Mouse (Mus musculus) heart, embryonic 13.5 days (tissue): ENCODE results near the gene Tbc1d17. TPM values are rescaled to one million over a fixed set of nuclear protein-coding genes. Genes with fewer than 3 reads are reported as not detected.

Experiments
- ATAC-seq: fragments of 200-750 bp; cut with Nextera tagmentation; 2 replicates; pipeline ENCODE4 v1.8.0; 2017; ENCODE audit warnings: moderate TSS enrichment; ENCODE audit not compliant: insufficient number of reproducible peaks, low FRiP score, low TSS enrichment; ENCODE audit errors: extremely low read depth
- H3K27ac ChIP-seq: fragments of 300-500 bp; sonication (generic); replicated peaks from 2 replicates; pipeline ENCODE4 v1.5.1; 2015; ENCODE audit warnings: moderate library complexity, mild to moderate bottlenecking, inconsistent platforms
- H3K27me3 ChIP-seq: fragments of 300-500 bp; sonication (generic); replicated peaks from 2 replicates; pipeline ENCODE4 v1.6.1; 2015; ENCODE audit warnings: mild to moderate bottlenecking, inconsistent platforms
- H3K36me3 ChIP-seq: fragments of 300-500 bp; sonication (generic); 2 replicates; pipeline ENCODE4 v1.6.1; 2015; ENCODE audit warnings: mild to moderate bottlenecking, inconsistent platforms
- H3K4me1 ChIP-seq: fragments of 300-500 bp; sonication (generic); 2 replicates; pipeline ENCODE4 v1.6.1; 2015; ENCODE audit warnings: inconsistent platforms
- H3K4me2 ChIP-seq: fragments of 300-500 bp; sonication (generic); 2 replicates; pipeline ENCODE4 v1.6.1; 2015; ENCODE audit warnings: inconsistent platforms, mild to moderate bottlenecking, moderate library complexity
- H3K4me3 ChIP-seq: fragments of 300-500 bp; sonication (generic); 2 replicates; pipeline ENCODE4 v1.5.1; 2015; ENCODE audit warnings: moderate library complexity, mild to moderate bottlenecking, inconsistent platforms
- H3K9ac ChIP-seq: fragments of 300-500 bp; sonication (generic); 2 replicates; pipeline ENCODE4 v1.6.1; 2015; ENCODE audit warnings: inconsistent platforms, mild to moderate bottlenecking, moderate library complexity
- H3K9me3 ChIP-seq: fragments of 300-500 bp; sonication (generic); 2 replicates; pipeline ENCODE4 v1.6.1; 2016; ENCODE audit warnings: inconsistent platforms
- WGBS: fragments of 180-500 bp; shearing (Covaris S2); methylation state at CpG from one replicate; pipeline ENCODE4 v1.1.7; 2015; ENCODE audit warnings: mixed read lengths; 5-methylcytosine and 5-hydroxymethylcytosine counted together
- polyA plus RNA-seq: library from polyadenylated mRNA; unstranded; fragments of >200 nt; fragmentation: Nextera tagmentation; extraction: Ambion mirVana; gene quantifications from 2 replicates; pipeline ENCODE4 v1.2.1, GENCODE M21; 2015

The Tbc1d17 gene
- polyA plus RNA-seq, 1 experiment from 2014 or later: 57.0 TPM

- Histone ChIP-seq H3K4me1 (peaks cover 73% of the 10 kb centered on the region), H3K27me3 (no peaks in the 10 kb centered on the region), H3K4me3 (peak overlapping the region; percentile 81), H3K27ac (peak overlapping the region; percentile 99), H3K9ac (peak overlapping the region; percentile 98), H3K36me3 (peaks cover 15% of the 10 kb centered on the region), H3K4me2 (peak overlapping the region; percentile 92), H3K9me3 (no peaks in the 10 kb centered on the region)
- peak; percentile 48 for ATAC-seq
- under 1% methylated on average over 85 of the region's 108 CpGs for WGBS
Measured at GRCm38 (mm10) chr7:44868919-44869696, 20.2 kb upstream of the Tbc1d17 start.

GRCm38 (mm10) chr7:44868465-44868864 lies 19.6 kb upstream of the Tbc1d17 start:
- Histone ChIP-seq H3K9me3 (no peaks in the 10 kb centered on the region), H3K4me3 (peak overlapping the region; percentile 81), H3K4me2 (peak overlapping the region; percentile 92), H3K27ac (peak overlapping the region; percentile 99), H3K4me1 (peaks cover 73% of the 10 kb centered on the region), H3K9ac (peak overlapping the region; percentile 98), H3K27me3 (no peaks in the 10 kb centered on the region), H3K36me3 (peaks cover 22% of the 10 kb centered on the region)
- WGBS: 6% methylated on average over 16 of the region's 16 CpGs
- no peak for ATAC-seq

- H3K27ac ChIP-seq: peak overlapping the region; percentile 99; the same call in 1 of the 2 replicates
- peak overlapping the region; percentile 98 for H3K9ac ChIP-seq
- 45% methylated on average over 9 of the region's 9 CpGs for WGBS
- no peaks in the 10 kb centered on the region for H3K27me3 ChIP-seq
- H3K4me3 ChIP-seq: peak overlapping the region; percentile 81
- peaks cover 28% of the 10 kb centered on the region for H3K36me3 ChIP-seq
- no peak for ATAC-seq
- H3K9me3 ChIP-seq: no peaks in the 10 kb centered on the region
- peak overlapping the region; percentile 92 for H3K4me2 ChIP-seq
- H3K4me1 ChIP-seq: peaks cover 66% of the 10 kb centered on the region
Measured at GRCm38 (mm10) chr7:44867802-44868201, 18.9 kb upstream of the Tbc1d17 start.

GRCm38 (mm10) chr7:44867010-44867702 lies 18.3 kb upstream of the Tbc1d17 start:
- ATAC-seq: no peak
- Histone ChIP-seq H3K9ac (peak overlapping the region; percentile 98), H3K36me3 (peaks cover 35% of the 10 kb centered on the region), H3K4me1 (peaks cover 60% of the 10 kb centered on the region), H3K4me3 (peak overlapping the region; percentile 81), H3K27ac (peak overlapping the region; percentile 77), H3K9me3 (no peaks in the 10 kb centered on the region), H3K27me3 (no peaks in the 10 kb centered on the region), H3K4me2 (peak overlapping the region; percentile 92)
- 61% methylated on average over 19 of the region's 19 CpGs for WGBS

GRCm38 (mm10) chr7:44866276-44867009 lies 17.6 kb upstream of the Tbc1d17 start:
- Histone ChIP-seq H3K27ac (peak overlapping the region; percentile 77), H3K36me3 (peaks cover 42% of the 10 kb centered on the region)
- WGBS: 37% methylated on average over 15 of the region's 15 CpGs

GRCm38 (mm10) chr7:44864595-44865542 lies 16.0 kb upstream of the Tbc1d17 start:
- 70% methylated on average over 24 of the region's 24 CpGs for WGBS
- H3K27me3 ChIP-seq: no peaks in the 10 kb centered on the region
- peak overlapping the region; percentile 77 for H3K27ac ChIP-seq
- peak overlapping the region; percentile 98 for H3K9ac ChIP-seq
- peak overlapping the region; percentile 92 for H3K4me2 ChIP-seq
- H3K4me1 ChIP-seq: peaks cover 61% of the 10 kb centered on the region
- peaks cover 51% of the 10 kb centered on the region for H3K36me3 ChIP-seq
- ATAC-seq: no peak
- H3K4me3 ChIP-seq: no peak overlapping the region
- H3K9me3 ChIP-seq: no peaks in the 10 kb centered on the region

More at GRCm38 (mm10) chr7:44866276-44867009, 17.6 kb upstream of the Tbc1d17 start:
- Histone ChIP-seq H3K4me2 (peak overlapping the region; percentile 92), H3K27me3 (no peaks in the 10 kb centered on the region), H3K9me3 (no peaks in the 10 kb centered on the region), H3K4me3 (peak overlapping the region; percentile 81), H3K4me1 (peaks cover 60% of the 10 kb centered on the region), H3K9ac (peak overlapping the region; percentile 98)
- ATAC-seq: 0 out of 2 replicates have a peak, but pooled peaks have one; percentile 0

- Histone ChIP-seq H3K27ac (peak overlapping the region; percentile 77), H3K27me3 (no peaks in the 10 kb centered on the region), H3K4me1 (peaks cover 61% of the 10 kb centered on the region), H3K9ac (peak overlapping the region; percentile 98; the same call in 1 of the 2 replicates), H3K36me3 (peaks cover 58% of the 10 kb centered on the region), H3K4me3 (no peak overlapping the region), H3K4me2 (no peak overlapping the region), H3K9me3 (no peaks in the 10 kb centered on the region)
- WGBS: 83% methylated on average over 11 of the region's 11 CpGs
- no peak for ATAC-seq
Measured at GRCm38 (mm10) chr7:44863982-44864494, 15.2 kb upstream of the Tbc1d17 start.

GRCm38 (mm10) chr7:44863210-44863609 lies 14.3 kb upstream of the Tbc1d17 start:
- peaks cover 62% of the 10 kb centered on the region for H3K4me1 ChIP-seq
- H3K4me3 ChIP-seq: no peak overlapping the region
- H3K27me3 ChIP-seq: no peaks in the 10 kb centered on the region
- H3K27ac ChIP-seq: no peak overlapping the region
- ATAC-seq: no peak
- WGBS: 84% methylated on average over 14 of the region's 14 CpGs
- no peaks in the 10 kb centered on the region for H3K9me3 ChIP-seq
- no peak overlapping the region for H3K4me2 ChIP-seq
- peaks cover 59% of the 10 kb centered on the region for H3K36me3 ChIP-seq
- no peak overlapping the region for H3K9ac ChIP-seq

- H3K27me3 ChIP-seq: no peaks in the 10 kb centered on the region
- H3K9me3 ChIP-seq: no peaks in the 10 kb centered on the region
- peaks cover 59% of the 10 kb centered on the region for H3K36me3 ChIP-seq
- no peak overlapping the region for H3K9ac ChIP-seq
- no peak overlapping the region for H3K27ac ChIP-seq
- peaks cover 62% of the 10 kb centered on the region for H3K4me1 ChIP-seq
- 80% methylated on average over 8 of the region's 8 CpGs for WGBS
- no peak for ATAC-seq
- no peak overlapping the region for H3K4me3 ChIP-seq
- no peak overlapping the region for H3K4me2 ChIP-seq
Measured at GRCm38 (mm10) chr7:44862434-44862833, 13.6 kb upstream of the Tbc1d17 start.

GRCm38 (mm10) chr7:44861429-44861816 lies 12.5 kb upstream of the Tbc1d17 start:
- ATAC-seq: no peak
- Histone ChIP-seq H3K4me1 (peaks cover 56% of the 10 kb centered on the region), H3K4me2 (no peak overlapping the region), H3K9ac (no peak overlapping the region), H3K36me3 (peaks cover 59% of the 10 kb centered on the region), H3K27ac (0 out of 2 replicates have a peak overlapping the region, but pooled peaks have one; percentile 20), H3K4me3 (no peak overlapping the region), H3K27me3 (no peaks in the 10 kb centered on the region), H3K9me3 (no peaks in the 10 kb centered on the region)
- WGBS: 82% methylated on average over 14 of the region's 14 CpGs
